Mouse (Mus musculus) testis, adult 2 months (tissue): ENCODE results near the gene Bub3.

Source experiments
- CTCF ChIP-seq: fragments of 200-500 bp; IDR thresholded peaks from 2 replicates; pipeline ENCODE4 v1.5.1; 2012; ENCODE audit warnings: low read depth, mild to moderate bottlenecking, inconsistent platforms, low read length, moderate library complexity; ENCODE audit not compliant: control insufficient read depth, insufficient read depth, insufficient replicate concordance
- POLR2A ChIP-seq: fragments of 200-500 bp; IDR thresholded peaks from 2 replicates; pipeline ENCODE4 v1.6.1; 2012; ENCODE audit warnings: low read depth, mild to moderate bottlenecking, inconsistent platforms, low read length, moderate library complexity; ENCODE audit not compliant: control insufficient read depth

GRCm38 (mm10) chr7:131553771-131554175 lies 6.2 kb upstream of the Bub3 start:
- TF ChIP-seq CTCF: no peak
- no peak for TF ChIP-seq POLR2A
